Mouse (Mus musculus) kidney, adult 2 months (tissue): ENCODE measurements around the gene Sufu.

Source experiments
- CTCF ChIP-seq: fragments of 200-500 bp; conservative IDR thresholded peaks from 2 replicates; pipeline ENCODE4 v1.5.1; 2011; ENCODE audit warnings: low read depth, mild to moderate bottlenecking, control low read depth, low read length, moderate library complexity, mixed read lengths; ENCODE audit not compliant: insufficient read depth, insufficient read length
- POLR2A ChIP-seq: fragments of 200-500 bp; IDR thresholded peaks from one replicate; pipeline ENCODE4 v1.6.1; 2011; ENCODE audit warnings: low read depth, low read length, control low read depth

GRCm38 (mm10) chr19:46400558-46400957 is 3.9 kb downstream of the Sufu start:
- no peak for TF ChIP-seq CTCF
- no peak for TF ChIP-seq POLR2A
